Mouse (Mus musculus): ENCODE measurements around the gene C2cd4c.

- no peak for TF ChIP-seq CTCF (IDR thresholded peaks at IDR 0.05; ENCODE audit: extremely low read depth, insufficient read depth, insufficient read length, insufficient replicate concordance)
- TF ChIP-seq POLR2A (IDR thresholded peaks at IDR 0.05; ENCODE audit: low read depth, low read length): no peak
Observed at GRCm38 (mm10) chr10:79623950-79624349, 10.1 kb upstream of the C2cd4c start.
